Mouse (Mus musculus): ENCODE measurements around the gene Ttll8. TPM values are rescaled to one million over a fixed set of nuclear protein-coding genes. Genes with fewer than 3 reads are reported as not detected.

Gene Ttll8
- polyA plus RNA-seq, 1 experiment from 2014 or later = not detected

GRCm38 (mm10) chr15:88851507-88852149 lies 102.6 kb downstream of the Ttll8 start:
- H3K4me1 ChIP-seq = peaks cover 44% of the 10 kb centered on the region
- peak; percentile 21 for DNase-seq (ENCODE audit: low spot score)
- no peak overlapping the region for H3K4me3 ChIP-seq
- no peak overlapping the region for H3K27ac ChIP-seq (replicated peaks)
- H3K9me3 ChIP-seq = no peaks in the 10 kb centered on the region
- no peaks in the 10 kb centered on the region for H3K27me3 ChIP-seq (replicated peaks; ENCODE audit: low read depth, poor library complexity, severe bottlenecking)
- no peaks in the 10 kb centered on the region for H3K36me3 ChIP-seq (replicated peaks)
- WGBS = 82% methylated on average over 10 of the region's 10 CpGs

GRCm38 (mm10) chr15:88851076-88851475 lies 103.1 kb downstream of the Ttll8 start:
- no peak for DNase-seq (ENCODE audit: low spot score)
- Histone ChIP-seq H3K36me3 (replicated peaks) (no peaks in the 10 kb centered on the region), H3K4me1 (peaks cover 44% of the 10 kb centered on the region), H3K9me3 (no peaks in the 10 kb centered on the region), H3K27me3 (replicated peaks; ENCODE audit: low read depth, poor library complexity, severe bottlenecking) (no peaks in the 10 kb centered on the region), H3K27ac (replicated peaks) (no peak overlapping the region), H3K4me3 (no peak overlapping the region)
- 37% methylated on average over 3 of the region's 3 CpGs for WGBS

- no peaks in the 10 kb centered on the region for H3K9me3 ChIP-seq
- DNase-seq (ENCODE audit: low spot score) = no peak
- peak overlapping the region; percentile 44 for H3K27ac ChIP-seq (replicated peaks)
- H3K36me3 ChIP-seq (replicated peaks) = no peaks in the 10 kb centered on the region
- no peak overlapping the region for H3K4me3 ChIP-seq
- peaks cover 37% of the 10 kb centered on the region for H3K4me1 ChIP-seq
- no peaks in the 10 kb centered on the region for H3K27me3 ChIP-seq (replicated peaks; ENCODE audit: low read depth, poor library complexity, severe bottlenecking)
- WGBS = 41% methylated on average over 10 of the region's 10 CpGs
Observed at GRCm38 (mm10) chr15:88850146-88850826, 103.9 kb downstream of the Ttll8 start.

- Histone ChIP-seq H3K36me3 (replicated peaks) (no peaks in the 10 kb centered on the region), H3K9me3 (no peaks in the 10 kb centered on the region), H3K27me3 (replicated peaks; ENCODE audit: low read depth, poor library complexity, severe bottlenecking) (no peaks in the 10 kb centered on the region), H3K4me3 (no peak overlapping the region), H3K4me1 (peaks cover 31% of the 10 kb centered on the region), H3K27ac (replicated peaks) (no peak overlapping the region)
- DNase-seq (ENCODE audit: low spot score) = no peak
- WGBS = 90% methylated on average over 2 of the region's 2 CpGs
Observed at GRCm38 (mm10) chr15:88849621-88850020, 104.6 kb downstream of the Ttll8 start.

- no peak overlapping the region for H3K27ac ChIP-seq (replicated peaks)
- peaks cover 26% of the 10 kb centered on the region for H3K4me1 ChIP-seq
- 91% methylated on average over 1 of the region's 1 CpGs for WGBS
- DNase-seq (ENCODE audit: low spot score) = no peak
- H3K4me3 ChIP-seq = no peak overlapping the region
- no peaks in the 10 kb centered on the region for H3K36me3 ChIP-seq (replicated peaks)
- no peaks in the 10 kb centered on the region for H3K27me3 ChIP-seq (replicated peaks; ENCODE audit: low read depth, poor library complexity, severe bottlenecking)
- no peaks in the 10 kb centered on the region for H3K9me3 ChIP-seq
Observed at GRCm38 (mm10) chr15:88848661-88849060, 105.6 kb downstream of the Ttll8 start.

- Histone ChIP-seq H3K36me3 (replicated peaks) (no peaks in the 10 kb centered on the region), H3K4me3 (no peak overlapping the region), H3K4me1 (peaks cover 17% of the 10 kb centered on the region), H3K9me3 (no peaks in the 10 kb centered on the region), H3K27me3 (replicated peaks; ENCODE audit: low read depth, poor library complexity, severe bottlenecking) (no peaks in the 10 kb centered on the region), H3K27ac (replicated peaks) (no peak overlapping the region)
- no peak for DNase-seq (ENCODE audit: low spot score)
- WGBS = 92% methylated on average over 7 of the region's 7 CpGs
Observed at GRCm38 (mm10) chr15:88844966-88845365, 109.3 kb downstream of the Ttll8 start.

GRCm38 (mm10) chr15:88843486-88844097 lies 110.6 kb downstream of the Ttll8 start:
- no peak overlapping the region for H3K4me3 ChIP-seq
- H3K27ac ChIP-seq (replicated peaks) = peak overlapping the region; percentile 21; the same call in 1 of the 2 replicates
- 45% methylated on average over 8 of the region's 8 CpGs for WGBS
- H3K4me1 ChIP-seq = peaks cover 28% of the 10 kb centered on the region
- H3K9me3 ChIP-seq = no peaks in the 10 kb centered on the region
- H3K27me3 ChIP-seq (replicated peaks; ENCODE audit: low read depth, poor library complexity, severe bottlenecking) = no peaks in the 10 kb centered on the region
- H3K36me3 ChIP-seq (replicated peaks) = no peaks in the 10 kb centered on the region
- DNase-seq (ENCODE audit: low spot score) = peak; percentile 43

GRCm38 (mm10) chr15:88842300-88842673 lies 111.9 kb downstream of the Ttll8 start:
- Histone ChIP-seq H3K9me3 (no peaks in the 10 kb centered on the region), H3K4me3 (no peak overlapping the region), H3K27me3 (replicated peaks; ENCODE audit: low read depth, poor library complexity, severe bottlenecking) (0 out of 2 replicates have a peak, but pooled peaks cover 3% of the 10 kb centered on the region), H3K4me1 (peaks cover 37% of the 10 kb centered on the region), H3K36me3 (replicated peaks) (no peaks in the 10 kb centered on the region), H3K27ac (replicated peaks) (no peak overlapping the region)
- WGBS = 83% methylated on average over 3 of the region's 3 CpGs
- no peak for DNase-seq (ENCODE audit: low spot score)

- Histone ChIP-seq H3K27ac (replicated peaks) (no peak overlapping the region), H3K4me1 (peaks cover 43% of the 10 kb centered on the region), H3K4me3 (no peak overlapping the region), H3K27me3 (replicated peaks; ENCODE audit: low read depth, poor library complexity, severe bottlenecking) (0 out of 2 replicates have a peak, but pooled peaks cover 3% of the 10 kb centered on the region), H3K36me3 (replicated peaks) (no peaks in the 10 kb centered on the region), H3K9me3 (no peaks in the 10 kb centered on the region)
- WGBS = 88% methylated on average over 3 of the region's 3 CpGs
- no peak for DNase-seq (ENCODE audit: low spot score)
Observed at GRCm38 (mm10) chr15:88841580-88842299, 112.5 kb downstream of the Ttll8 start.

- DNase-seq (ENCODE audit: low spot score) = no peak
- H3K9me3 ChIP-seq = no peaks in the 10 kb centered on the region
- no peak overlapping the region for H3K27ac ChIP-seq (replicated peaks)
- 83% methylated on average over 2 of the region's 2 CpGs for WGBS
- no peak overlapping the region for H3K4me3 ChIP-seq
- no peaks in the 10 kb centered on the region for H3K36me3 ChIP-seq (replicated peaks)
- peaks cover 47% of the 10 kb centered on the region for H3K4me1 ChIP-seq
- H3K27me3 ChIP-seq (replicated peaks; ENCODE audit: low read depth, poor library complexity, severe bottlenecking) = 0 out of 2 replicates have a peak, but pooled peaks cover 3% of the 10 kb centered on the region
Observed at GRCm38 (mm10) chr15:88841160-88841559, 113.1 kb downstream of the Ttll8 start.
